Mouse (Mus musculus): ENCODE results near the gene Prkn.

DNA sequence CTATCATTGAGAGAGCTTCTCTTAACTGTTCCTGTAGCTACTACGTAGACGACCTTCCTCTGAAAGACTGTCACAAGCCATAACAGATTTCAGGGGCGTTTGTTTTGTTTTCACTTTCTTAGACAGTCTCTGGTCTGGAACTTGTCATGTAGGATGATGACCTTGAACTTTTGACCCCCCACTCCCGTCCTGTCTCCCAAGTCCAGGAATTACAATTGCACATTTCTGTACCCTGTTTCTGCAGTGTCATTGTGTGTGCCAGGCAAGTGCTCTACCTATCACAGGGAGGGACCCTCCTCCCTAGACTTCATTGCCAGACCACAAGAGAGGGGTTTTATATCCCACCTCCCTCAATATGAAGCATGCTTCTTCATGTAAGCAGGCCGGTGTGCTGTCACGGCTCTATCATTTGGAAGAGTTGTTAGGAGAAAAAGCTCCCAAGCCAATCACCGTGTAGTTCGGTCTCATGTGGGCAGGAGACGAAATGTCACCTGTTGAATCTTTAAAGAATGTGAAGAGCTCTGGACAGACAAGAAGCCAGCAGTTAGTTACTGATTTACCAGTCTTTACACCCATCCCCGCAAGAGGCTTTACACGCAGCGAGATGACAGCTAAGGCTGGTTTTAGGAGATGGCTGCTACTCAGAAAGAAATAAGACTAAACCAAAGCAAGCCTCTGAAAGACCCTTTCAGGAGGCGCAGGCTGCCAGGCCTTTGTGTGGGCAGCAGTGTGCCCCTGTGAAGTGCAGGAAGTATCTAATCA, 1027.3 kb downstream of the Prkn start:
- TF ChIP-seq ZNF384 (IDR thresholded peaks at IDR 0.05; ENCODE audit: low read depth, low read length) (no peak), CHD2 (IDR thresholded peaks at IDR 0.05; ENCODE audit: low read depth, low read length) (no peak), MAFK (IDR thresholded peaks at IDR 0.05; ENCODE audit: insufficient read depth, low read depth, low read length) (peak; percentile 85)
